Mouse (Mus musculus): ENCODE measurements around the gene Gm5269.

Gm5269 gene

GRCm38 (mm10) chr1:45876450-45877198 is 13.4 kb downstream of the Gm5269 start:
- no peak for DNase-seq

- no peak for DNase-seq
These were observed 14.4 kb downstream of the Gm5269 start for GRCm38 (mm10) chr1:45875640-45876039.

- DNase-seq, result no peak
These were observed 16.8 kb downstream of the Gm5269 start for GRCm38 (mm10) chr1:45873250-45873649.

- no peak for DNase-seq
These were observed 21.5 kb downstream of the Gm5269 start for GRCm38 (mm10) chr1:45868479-45869137.

- no peak for DNase-seq
These were observed 22.0 kb downstream of the Gm5269 start for GRCm38 (mm10) chr1:45868050-45868449.

- DNase-seq, result no peak
These were observed 23.6 kb downstream of the Gm5269 start for GRCm38 (mm10) chr1:45866288-45867018.

GRCm38 (mm10) chr1:45865727-45866126 is 24.3 kb downstream of the Gm5269 start:
- DNase-seq, result no peak

- DNase-seq, result no peak
These were observed 24.8 kb downstream of the Gm5269 start for GRCm38 (mm10) chr1:45865316-45865715.

GRCm38 (mm10) chr1:45864564-45865014 is 25.5 kb downstream of the Gm5269 start:
- DNase-seq, result no peak

GRCm38 (mm10) chr1:45863641-45864040 is 26.4 kb downstream of the Gm5269 start:
- no peak for DNase-seq

GRCm38 (mm10) chr1:45861162-45861561 is 28.9 kb downstream of the Gm5269 start:
- no peak for DNase-seq

GRCm38 (mm10) chr1:45860349-45860748 is 29.7 kb downstream of the Gm5269 start:
- no peak for DNase-seq

GRCm38 (mm10) chr1:45858038-45858437 is 32.0 kb downstream of the Gm5269 start:
- DNase-seq, result no peak

GRCm38 (mm10) chr1:45845466-45845865 is 44.6 kb downstream of the Gm5269 start:
- DNase-seq, result no peak
